8 mouse cellular contexts compared by ENCODE assay signal in the genomic region with DNA sequence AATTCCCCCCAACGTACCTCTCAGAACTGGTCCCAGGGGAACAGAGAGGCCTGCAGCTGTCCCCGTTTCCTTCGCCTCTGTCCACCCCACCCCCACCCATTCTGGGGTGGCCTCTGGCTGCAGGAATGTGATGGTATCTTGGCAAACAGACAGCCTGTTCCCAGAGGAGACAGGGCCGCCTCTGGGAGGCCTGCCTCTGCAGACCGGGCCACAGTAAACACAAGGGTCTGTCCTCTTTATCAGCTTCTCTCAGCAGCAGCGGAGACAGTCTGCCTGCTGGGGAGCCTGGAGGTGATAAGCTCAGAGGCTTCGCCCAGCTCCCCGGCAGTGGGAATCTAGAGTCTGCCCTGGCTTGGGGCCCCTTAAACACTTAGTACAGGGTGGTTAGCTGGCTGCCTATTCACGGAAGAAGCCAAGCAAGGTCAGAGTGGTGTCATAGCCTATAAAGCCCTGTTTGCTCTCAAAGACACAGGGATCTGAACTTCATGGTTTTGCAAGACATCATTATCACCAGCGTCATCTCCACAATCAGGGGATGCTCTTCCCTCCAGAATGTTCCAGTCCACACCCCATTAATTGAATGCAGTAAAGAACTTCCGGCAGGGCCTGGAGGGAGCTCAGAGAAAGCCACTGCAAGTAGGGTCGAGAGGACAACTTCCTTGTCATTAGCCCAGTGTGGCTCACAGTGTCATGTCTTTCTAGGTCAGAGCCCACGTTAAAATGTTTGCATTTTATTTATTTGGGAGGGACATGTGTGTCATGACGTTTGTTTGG. TPM values are rescaled to one million over a fixed set of nuclear protein-coding genes. Genes with fewer than 3 reads are reported as not detected.
DNase-seq lines count a peak whose midpoint lies in the region; ATAC-seq and TF ChIP-seq lines count a peak whose summit lies in the region.

No protein-coding gene starts in this region.

- peak overlapping the region; percentile 30; the same call in 1 of the 2 replicates for H3K4me2 ChIP-seq in intestine, postnatal 0 days (replicated peaks; ENCODE audit: low read depth)

- H3K9me3 ChIP-seq in intestine, postnatal 0 days (ENCODE audit: control insufficient read depth): no peaks in the 10 kb centered on the region

- intact Hi-C loops in gastrocnemius, postnatal 14 days (cut with DNase I; ENCODE audit: low total_unique reads): no loop called here

- ATAC-seq in intestine, postnatal 0 days: peak; percentile 58
- no peak for ATAC-seq in frontal cortex, adult (ENCODE audit: low TSS enrichment)

- no peak overlapping the region for H3K9ac ChIP-seq in intestine, postnatal 0 days (ENCODE audit: low read depth, low read length)

- peak overlapping the region; percentile 76 for H3K27ac ChIP-seq in intestine, postnatal 0 days (ENCODE audit: low read depth, low read length)

- H3K36me3 ChIP-seq in intestine, postnatal 0 days (ENCODE audit: control insufficient read depth, insufficient read depth): no peaks in the 10 kb centered on the region

- H3K4me1 ChIP-seq in intestine, postnatal 0 days (replicated peaks; ENCODE audit: control insufficient read depth, insufficient read depth, low read length): peaks cover 18% of the 10 kb centered on the region

- H3K4me3 ChIP-seq in intestine, postnatal 0 days (ENCODE audit: low read depth, low read length): no peak overlapping the region

- WGBS in intestine, postnatal 0 days: 7% methylated on average over 14 of the region's 14 CpGs

- no peaks in the 10 kb centered on the region for H3K27me3 ChIP-seq in intestine, postnatal 0 days (replicated peaks; ENCODE audit: control insufficient read depth, insufficient read depth, low read length)

- TF ChIP-seq CTCF in intestine, postnatal 0 days (IDR thresholded peaks at IDR 0.05; ENCODE audit: low read depth): peak; percentile 51

- DNase-seq in urinary bladder, postnatal 25 days (ENCODE audit: low spot score): peak; percentile 19
- DNase-seq in urinary bladder, adult 2 months (ENCODE audit: low spot score): no peak
- peak; percentile 61 for DNase-seq in gastrocnemius, postnatal 14 days
- DNase-seq in lung, adult 18-20 months: peak; percentile 77 to 86
- peak; percentile 76 to 81 for DNase-seq in spleen, postnatal 10 days (ENCODE audit: low spot score in 2 of 2)
- DNase-seq in cerebellum, adult 8-10 months: no peak

RNA-seq across cellular contexts. Expression of a gene that starts 23.4 kb away (rescaled TPM):
- polyA plus RNA-seq in urinary bladder, adult 2 months (2012; rRNA removed): 20.6 and 21.8 TPM in 2 replicates
- total RNA-seq in gastrocnemius, postnatal 14 days (2021): 1 to 10 TPM; 1.9 to 2.9 TPM
- 5.4 and 6.1 TPM in 2 replicates for polyA plus RNA-seq in intestine, postnatal 0 days (2015; fragmentation: Nextera tagmentation; extraction: Ambion mirVana)

Comparison
In these comparisons a context has a peak if more than half of its experiments do, and no peak if none do; other contexts are left out.
1. DNase-seq: peak in urinary bladder, postnatal 25 days (single experiment), gastrocnemius, postnatal 14 days (single experiment), lung, adult 18-20 months (2 of 2) and spleen, postnatal 10 days (2 of 2); none in urinary bladder, adult 2 months (single experiment) and cerebellum, adult 8-10 months (single experiment).